Mouse (Mus musculus) hematopoietic stem cell, adult 5-6 weeks (primary cell): ENCODE results near the gene Pcsk4. TPM values are rescaled to one million over a fixed set of nuclear protein-coding genes. Genes with fewer than 3 reads are reported as not detected.

ENCODE experiments used
- ATAC-seq, 2 experiments: fragments of 125-278 bp in 1 of 2; replicated peaks in 1 of 2; 2 replicates each; pipeline ENCODE4 v1.8.0; 2016 to 2017; ENCODE audit warnings: inconsistent platforms in 2 of 2, mild to moderate bottlenecking in 2 of 2, moderate number of reproducible peaks in 2 of 2, low read depth in 1 of 2, moderate TSS enrichment in 1 of 2; ENCODE audit not compliant: low FRiP score in 2 of 2, poor library complexity in 2 of 2, severe bottlenecking in 2 of 2, insufficient read depth in 1 of 2, low TSS enrichment in 1 of 2
- total RNA-seq: library from RNA; stranded (forward); fragments of 172-1452, 232-1000 nt; gene quantifications from 2 replicates; pipeline ENCODE4 v1.2.3, GENCODE M21; 2017

Pcsk4 gene
- total RNA-seq, 1 experiment from 2014 or later = 2.9 TPM

DNA sequence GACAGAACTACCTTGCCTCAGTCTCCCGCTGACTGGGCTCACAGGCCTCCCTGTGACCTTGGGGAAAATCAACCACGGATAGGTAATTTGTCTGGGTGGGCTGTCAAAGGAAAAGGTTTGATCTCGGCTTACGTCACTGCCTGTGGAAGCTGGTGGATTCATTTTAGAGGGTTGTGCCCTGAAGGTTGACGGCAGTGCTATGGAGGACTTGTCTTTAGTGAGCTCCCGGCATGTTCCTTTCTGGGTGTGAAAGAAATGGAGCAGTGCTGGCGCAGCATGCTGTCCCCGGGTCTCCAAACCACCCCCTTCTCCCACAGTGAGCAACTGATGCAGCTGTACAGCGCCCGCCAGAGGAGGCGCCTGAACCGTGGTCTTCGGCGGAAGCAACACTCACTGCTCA is 36.0 kb downstream of the Pcsk4 start:
- no peak for ATAC-seq

DNA sequence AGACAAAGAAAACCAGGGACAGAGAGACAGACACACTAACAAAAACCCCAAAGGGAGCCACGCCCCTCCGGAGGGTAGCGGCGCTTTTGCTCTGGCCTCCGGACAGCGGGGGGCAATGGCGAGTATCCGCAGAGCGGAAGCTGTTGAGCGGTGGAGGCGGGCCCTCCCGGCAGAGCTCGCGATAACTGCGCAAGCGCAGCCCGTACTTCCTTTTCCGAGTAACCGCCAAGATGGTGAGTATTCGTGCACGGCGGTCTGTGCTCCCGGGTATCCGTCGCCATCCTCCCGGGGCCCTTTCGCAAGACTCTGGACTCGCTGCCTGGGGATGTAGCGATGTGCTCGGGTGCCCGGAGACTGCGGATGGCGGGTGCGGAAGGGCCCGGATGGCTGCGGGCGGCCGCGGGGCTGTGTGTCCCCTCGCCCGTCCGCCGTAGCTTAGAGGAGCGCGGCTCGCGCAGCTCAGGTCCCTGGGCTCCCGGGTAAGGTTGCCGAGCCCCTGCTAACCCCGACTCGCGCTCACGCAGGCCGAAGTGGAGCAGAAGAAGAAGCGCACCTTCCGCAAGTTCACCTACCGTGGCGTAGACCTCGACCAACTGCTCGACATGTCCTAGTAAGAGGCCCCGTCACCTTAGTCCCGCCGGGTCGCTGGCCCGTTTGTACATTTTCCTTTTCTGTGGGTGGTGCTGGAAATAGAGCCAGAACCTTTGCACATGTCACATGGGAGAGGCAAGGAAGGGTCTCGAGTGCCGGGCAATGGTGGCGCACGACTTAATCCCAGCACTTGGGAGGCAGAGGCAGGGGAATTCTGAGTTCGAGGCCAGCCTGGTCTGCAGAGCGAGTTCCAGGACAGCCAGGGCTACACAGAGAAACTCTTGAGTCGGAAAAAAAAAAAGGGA is 36.8 kb downstream of the Pcsk4 start, which contains the start of gene Rps15:
Gene Rps15 (plus strand): TSS at position 203 of the 896 bp plus-strand sequence.
- ATAC-seq = peak; percentile 90 to 96

DNA sequence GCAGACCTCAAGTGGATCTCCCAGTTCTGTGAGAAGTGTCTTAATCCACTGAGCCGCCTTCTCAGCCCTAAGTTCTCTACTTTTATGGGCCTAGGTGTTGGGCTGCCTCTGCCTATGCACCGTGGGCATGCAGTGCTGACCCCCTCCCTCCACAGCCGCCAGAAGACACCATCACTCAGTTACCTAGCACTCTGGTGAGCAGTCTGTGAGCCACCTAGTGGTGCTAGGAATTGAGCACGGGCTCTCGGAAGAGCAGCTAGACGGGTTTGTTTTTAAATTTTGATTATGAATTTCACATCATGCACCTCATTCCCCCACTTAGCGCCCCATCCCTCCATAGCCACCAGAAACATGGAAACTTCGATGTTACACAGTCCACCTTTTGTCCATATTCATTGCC is 40.6 kb downstream of the Pcsk4 start:
- ATAC-seq = no peak

DNA sequence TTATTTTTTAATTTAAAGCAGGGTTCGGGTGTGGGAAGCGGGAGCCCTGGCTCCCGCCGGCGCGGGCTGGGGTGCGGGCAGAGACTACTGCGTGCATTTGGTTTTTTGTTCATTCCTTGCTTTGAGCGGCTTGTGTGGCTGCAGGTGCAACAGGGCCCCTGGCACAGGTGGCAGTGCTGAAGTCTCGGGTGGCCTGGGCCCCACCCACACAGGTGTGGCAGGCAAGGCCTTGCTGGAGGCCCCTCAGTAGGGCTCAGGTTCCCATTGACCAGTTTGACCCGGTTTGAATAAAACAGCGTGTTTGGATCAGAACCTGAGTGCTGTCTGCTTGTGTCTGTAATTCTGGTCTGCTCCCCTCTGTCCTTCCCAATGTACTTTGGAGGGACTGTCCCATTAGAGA is 41.2 kb downstream of the Pcsk4 start:
- ATAC-seq = no peak

DNA sequence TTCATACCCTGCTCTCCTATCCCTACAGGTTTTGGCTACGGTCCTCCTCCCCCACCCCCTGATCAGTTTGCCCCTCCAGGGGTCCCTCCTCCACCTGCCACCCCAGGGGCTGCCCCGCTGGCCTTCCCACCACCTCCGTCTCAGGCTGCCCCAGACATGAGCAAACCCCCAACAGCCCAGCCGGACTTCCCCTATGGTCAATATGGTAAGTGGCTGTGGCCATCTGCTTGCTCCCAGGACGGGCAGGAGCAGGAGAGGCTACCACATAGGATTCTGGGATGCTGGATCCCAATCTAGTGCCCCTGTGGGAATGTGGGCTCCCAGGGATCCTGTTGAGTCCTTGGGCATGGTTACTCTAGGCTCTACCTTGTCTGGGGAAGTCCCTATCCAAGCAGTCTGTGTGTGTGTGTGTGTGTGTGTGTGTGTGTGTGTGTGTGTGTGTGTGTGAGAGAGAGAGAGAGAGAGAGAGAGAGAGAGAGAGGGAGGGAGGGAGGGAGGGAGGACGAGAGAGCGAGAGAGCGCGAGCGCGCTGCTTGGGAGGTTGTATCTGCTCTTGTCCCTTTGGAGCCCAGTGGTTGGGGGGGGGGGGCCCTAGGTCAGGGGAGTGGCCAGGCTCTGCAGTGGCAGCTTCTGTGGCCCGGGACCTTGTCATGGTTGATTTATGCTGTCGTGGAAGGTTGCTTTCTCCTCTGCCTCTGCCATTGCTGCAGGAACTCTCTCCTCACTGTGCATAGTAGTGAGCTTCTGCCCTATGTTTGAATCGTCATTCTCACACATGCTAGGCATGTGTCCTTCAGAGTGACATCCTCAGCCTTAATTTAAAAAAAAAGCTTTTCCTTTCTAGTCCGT is 43.9 kb downstream of the Pcsk4 start:
- ATAC-seq = 0 out of 4 replicates have a peak, but pooled peaks of 1 of the 2 experiments have one; percentile 30

DNA sequence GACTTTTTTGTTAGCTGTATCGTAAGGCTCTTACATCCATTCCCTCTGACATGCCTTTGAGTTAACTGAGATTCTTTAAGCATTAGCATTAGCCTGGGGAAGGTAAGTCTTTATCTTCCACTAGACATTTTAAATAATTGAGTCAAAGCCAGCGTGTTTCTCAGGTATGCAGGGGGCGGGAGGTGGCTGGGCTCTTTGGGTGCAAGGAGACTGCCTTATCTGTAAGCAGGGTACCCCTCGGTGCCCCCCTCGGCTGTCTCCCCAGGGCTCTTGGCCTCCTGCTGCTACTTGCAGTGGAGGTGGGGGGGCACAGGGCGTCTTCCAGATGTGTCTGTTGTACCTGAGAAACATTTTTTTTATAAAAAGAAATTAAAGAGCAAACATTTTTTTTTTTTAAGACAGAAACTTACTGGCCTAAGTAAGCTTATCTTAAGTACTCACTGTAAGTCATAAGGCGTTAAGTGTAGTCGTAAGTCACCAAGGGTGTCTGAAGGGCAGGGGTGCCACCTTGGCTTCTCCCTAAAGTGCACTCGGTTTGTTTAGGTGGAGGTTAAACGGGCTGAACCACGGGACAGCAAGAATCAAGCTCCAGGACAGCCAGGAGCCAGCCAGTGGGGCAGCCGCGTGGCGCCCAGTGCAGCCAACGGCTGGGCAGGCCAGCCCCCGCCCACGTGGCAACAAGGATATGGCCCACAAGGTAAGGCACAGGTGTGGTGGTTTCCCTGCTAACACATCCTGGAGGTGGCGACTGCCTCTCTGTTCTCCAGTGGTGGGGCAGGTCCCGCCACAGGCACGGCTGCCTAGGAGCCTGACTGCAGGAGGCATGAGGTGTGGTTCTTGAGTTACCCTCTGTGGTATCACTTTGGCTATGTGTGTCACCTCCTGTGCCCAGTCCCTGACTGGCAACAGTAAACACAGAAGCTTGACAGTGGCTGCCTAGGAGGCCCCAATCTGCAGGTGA is 46.5 kb downstream of the Pcsk4 start:
- ATAC-seq = no peak

DNA sequence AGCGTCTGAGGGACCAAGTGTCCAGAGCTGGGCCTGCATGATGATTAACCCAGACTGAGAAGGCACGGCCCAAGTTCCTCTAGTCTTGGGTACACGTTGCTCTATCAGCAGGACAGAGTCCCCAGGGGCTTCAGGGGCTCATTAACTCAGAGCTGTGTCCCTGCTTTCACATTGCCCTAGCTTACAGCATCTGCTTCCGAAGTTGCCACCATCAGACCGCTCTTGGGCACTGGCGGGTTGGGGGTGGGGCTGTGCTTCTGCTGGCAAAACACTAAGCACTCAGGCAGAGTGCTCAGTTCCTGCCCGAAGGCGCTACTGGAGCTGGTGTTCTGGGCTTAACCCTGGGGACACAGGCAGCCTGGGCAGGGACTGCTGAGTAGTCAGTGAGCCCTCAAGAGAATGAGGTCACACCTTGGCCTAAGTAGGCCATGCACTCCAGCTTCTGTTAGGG is 47.4 kb downstream of the Pcsk4 start:
- ATAC-seq = peak; percentile 54 to 61; a peak in 3 of 4 replicates

DNA sequence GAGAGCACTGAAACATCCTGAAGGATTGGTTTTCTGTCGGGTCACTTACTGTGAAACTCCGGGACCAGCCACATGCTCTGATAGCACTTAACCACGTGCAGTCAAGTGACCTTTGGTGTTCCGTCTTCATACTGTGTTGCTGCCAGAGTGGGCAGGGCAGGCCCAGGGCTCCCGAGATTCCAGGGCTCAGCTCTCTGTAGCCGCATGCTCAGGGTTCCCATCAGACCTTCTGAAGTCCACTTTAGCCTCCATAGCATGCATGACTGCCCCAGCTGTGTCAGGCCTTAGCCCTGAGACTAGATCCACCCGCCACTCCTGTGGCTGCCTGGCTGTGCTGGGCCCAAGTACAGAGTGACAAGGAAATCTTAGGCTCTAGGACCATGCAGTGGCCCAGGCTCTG is 48.0 kb downstream of the Pcsk4 start:
- no peak for ATAC-seq

DNA sequence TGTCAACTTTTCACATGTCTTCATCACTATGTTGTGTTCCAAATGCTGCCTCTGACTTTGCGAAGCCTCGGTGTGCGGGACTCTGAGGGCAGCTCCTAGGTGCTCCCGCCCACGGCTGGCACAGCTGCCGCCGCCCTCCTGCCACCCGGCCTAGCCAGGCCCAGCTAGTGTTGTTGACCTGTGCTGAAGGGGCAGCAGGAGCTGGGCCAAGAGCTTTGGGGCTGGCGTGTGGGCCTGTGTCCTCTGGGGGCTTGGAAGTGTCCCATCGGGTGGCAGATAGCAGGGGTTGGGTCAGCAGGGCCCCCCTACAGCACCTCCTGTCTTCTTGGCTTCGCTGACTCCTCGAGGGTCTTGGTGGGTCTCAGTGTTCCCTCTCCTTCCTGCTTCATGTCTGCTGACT is 50.0 kb downstream of the Pcsk4 start:
- ATAC-seq = no peak

DNA sequence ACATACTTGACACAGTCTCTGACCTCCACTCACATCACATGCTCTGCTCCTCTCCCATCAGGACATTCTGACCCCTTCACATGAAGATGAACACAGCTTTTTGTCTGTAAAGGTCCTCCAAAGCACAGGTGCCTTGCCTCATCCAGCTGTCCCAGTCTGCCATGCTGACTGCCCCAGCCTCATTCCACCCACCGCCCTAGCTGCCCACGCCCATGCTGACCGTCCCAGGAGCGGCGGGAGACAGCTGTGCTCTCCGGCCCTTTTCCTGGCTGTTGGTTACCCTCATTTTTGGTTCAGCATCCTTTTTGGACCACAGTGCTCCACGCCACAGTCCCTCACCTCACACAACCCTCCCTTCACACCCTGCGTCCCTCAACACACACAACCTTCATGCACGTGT is 50.9 kb downstream of the Pcsk4 start:
- no peak for ATAC-seq

DNA sequence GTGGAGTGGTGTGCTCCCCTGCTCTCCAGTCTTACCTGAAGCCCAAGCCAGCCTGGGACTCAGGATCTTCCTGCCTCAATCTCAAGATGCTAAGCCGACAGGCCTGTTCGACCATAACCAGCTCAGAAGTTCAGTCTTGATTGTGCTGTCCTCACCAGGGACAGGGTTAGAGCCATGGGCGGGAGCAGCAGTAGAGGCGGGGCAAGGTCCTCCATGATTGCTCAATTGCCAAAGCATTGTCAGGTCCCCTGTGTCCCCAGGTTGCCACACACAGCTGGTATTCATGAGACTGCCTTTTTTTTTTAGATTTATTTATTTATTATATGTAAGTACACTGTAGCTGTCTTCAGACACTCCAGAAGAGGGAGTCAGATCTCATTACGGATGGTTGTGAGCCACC is 53.1 kb downstream of the Pcsk4 start:
- no peak for ATAC-seq

DNA sequence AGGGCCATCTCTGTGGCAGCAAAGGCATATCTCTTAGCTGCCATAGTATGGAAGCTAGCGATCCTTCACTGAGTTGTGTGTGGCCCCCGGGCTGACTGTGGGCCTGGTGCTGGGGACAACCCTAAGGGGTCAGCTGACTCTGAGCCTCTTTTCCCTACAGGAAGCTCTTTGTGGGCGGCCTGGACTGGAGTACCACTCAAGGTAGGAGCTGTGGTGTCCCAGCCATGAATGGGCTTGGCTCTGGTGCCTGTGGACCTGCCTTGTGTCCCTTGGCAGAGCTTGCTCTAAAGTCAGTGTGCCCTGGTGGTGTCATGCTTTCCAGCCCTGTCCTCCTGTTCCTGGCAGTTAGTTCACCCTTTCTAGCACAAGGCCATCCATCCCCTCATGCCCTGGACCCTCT is 55.5 kb downstream of the Pcsk4 start:
- ATAC-seq = no peak

DNA sequence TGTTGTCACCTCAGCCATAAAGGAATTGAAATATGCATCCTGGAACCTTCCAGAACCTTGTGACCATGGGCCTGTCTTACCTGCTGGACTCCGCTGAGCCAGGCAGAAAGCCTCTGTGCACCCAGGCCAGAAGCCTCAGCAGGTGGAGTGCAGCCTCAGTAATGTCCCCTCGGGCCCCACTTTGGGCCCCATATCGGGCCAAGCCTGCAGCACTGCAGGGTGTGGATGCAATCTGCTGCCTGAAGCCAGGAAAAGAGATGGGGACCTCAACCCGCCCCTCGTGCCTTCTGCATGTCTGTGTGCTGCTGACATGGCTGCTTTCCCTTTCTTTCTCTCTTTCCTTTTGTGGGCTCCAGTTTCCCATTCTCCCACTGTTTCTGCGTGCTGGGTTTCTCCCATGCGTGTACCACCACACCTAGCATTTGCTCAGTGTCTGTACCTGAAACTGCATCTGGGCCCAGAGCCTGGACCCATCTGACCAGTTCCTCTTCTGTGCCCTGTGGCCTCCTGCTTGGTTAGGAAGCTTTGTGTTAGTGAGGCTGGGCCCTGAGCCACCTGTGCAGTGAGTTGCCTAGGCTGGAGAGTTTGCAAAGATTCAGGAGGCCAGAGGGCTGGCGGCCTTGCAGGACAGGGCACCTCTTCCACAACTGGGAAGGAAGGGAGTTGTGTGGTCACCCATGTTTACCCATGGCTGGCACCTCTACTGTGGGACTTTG is 57.3 kb downstream of the Pcsk4 start:
- ATAC-seq = peak in 1 of 2 experiments; percentile 8; a peak in 1 of 4 replicates
